In genomic region chr12:75853559-75853958, GRCm38 (mm10) we compare ENCODE assay signal across 8 mouse cellular contexts. TPM values are rescaled to one million over a fixed set of nuclear protein-coding genes. Genes with fewer than 3 reads are reported as not detected.
DNase-seq lines count a peak whose midpoint lies in the region; ATAC-seq and TF ChIP-seq lines count a peak whose summit lies in the region.

No protein-coding gene starts in this region.

- H3K9ac ChIP-seq in kidney, embryonic 15.5 days: no peak overlapping the region

- H3K4me1 ChIP-seq in kidney, embryonic 15.5 days: peaks cover 51% of the 10 kb centered on the region

- no peak for DNase-seq in layer of hippocampus, adult 2 months (ENCODE audit: low spot score in 2 of 2)
- no peak for DNase-seq in layer of hippocampus, postnatal 10 days (ENCODE audit: low spot score in 2 of 2)
- DNase-seq in heart, adult 18-20 months: peak; percentile 85
- no peak for DNase-seq in embryo, embryonic 11 days
- DNase-seq in embryo, embryonic 10.5 days (ENCODE audit: low spot score): no peak
- DNase-seq in left cerebral cortex, adult 2 months (ENCODE audit: extremely low spot score in 1 of 2, low spot score in 2 of 2): no peak

- no peaks in the 10 kb centered on the region for H3K27me3 ChIP-seq in kidney, embryonic 15.5 days

- no peak for TF ChIP-seq CTCF in layer of hippocampus, adult 2 months (conservative IDR thresholded peaks at IDR 0.05)
- TF ChIP-seq CTCF in left cerebral cortex, adult 2 months (IDR thresholded peaks at IDR 0.05): no peak

- peak overlapping the region; percentile 41 for H3K4me2 ChIP-seq in kidney, embryonic 15.5 days

- no peaks in the 10 kb centered on the region for H3K36me3 ChIP-seq in kidney, embryonic 15.5 days

- ATAC-seq in kidney, embryonic 15.5 days (replicated peaks; ENCODE audit: low FRiP score): no peak
- ATAC-seq in megakaryocyte, adult 5-6 weeks (ENCODE audit: poor library complexity, severe bottlenecking): peak; percentile 43

- intact Hi-C loops in left cerebral cortex, adult 2 months (cut with DNase I): no loop called here

- no peaks in the 10 kb centered on the region for H3K9me3 ChIP-seq in kidney, embryonic 15.5 days (replicated peaks)

- H3K4me3 ChIP-seq in layer of hippocampus, adult 2 months: peak overlapping the region; percentile 34; the same call in 1 of the 2 replicates
- H3K4me3 ChIP-seq in kidney, embryonic 15.5 days (replicated peaks): 0 out of 2 replicates have a peak overlapping the region, but pooled peaks have one; percentile 1
- H3K4me3 ChIP-seq in left cerebral cortex, adult 2 months: no peak overlapping the region

- 42% methylated on average over 8 of the region's 8 CpGs for WGBS in kidney, embryonic 15.5 days

- H3K27ac ChIP-seq in layer of hippocampus, adult 2 months: peak overlapping the region; percentile 1; the same call in 1 of the 2 replicates
- peak overlapping the region; percentile 86 for H3K27ac ChIP-seq in kidney, embryonic 15.5 days
- H3K27ac ChIP-seq in left cerebral cortex, adult 2 months: no peak overlapping the region

RNA-seq across cellular contexts. Expression of gene Syne2, which starts 35.6 kb away (rescaled TPM):
- 10 to 100 TPM; 25.2 to 26.8 TPM for total RNA-seq in layer of hippocampus, adult 2 months (2021)
- total RNA-seq in layer of hippocampus, postnatal 10 days (2021): 10 to 100 TPM; 29.2 to 29.4 TPM
- total RNA-seq in heart, adult 18-20 months (2021): 10 to 100 TPM; 26.7 to 31.4 TPM
- 60.2 and 60.9 TPM in 2 replicates for polyA plus RNA-seq in kidney, embryonic 15.5 days (2015; fragmentation: Nextera tagmentation; extraction: Ambion mirVana)
- total RNA-seq in megakaryocyte, adult 5-6 weeks (2015): 17.4 and 17.8 TPM in 2 replicates
- total RNA-seq in megakaryocyte, adult 5-6 weeks (2017): 31.6 and 34.6 TPM in 2 replicates
- 10 to 100 TPM; 20.5 to 22.5 TPM for total RNA-seq in left cerebral cortex, adult 2 months (2021)

Comparison
In these comparisons a context has a peak if more than half of its experiments do, and no peak if none do; other contexts are left out.
1. DNase-seq: peak in heart, adult 18-20 months (2 of 2); none in layer of hippocampus, adult 2 months (0 of 2), layer of hippocampus, postnatal 10 days (0 of 2), embryo, embryonic 11 days (single experiment), embryo, embryonic 10.5 days (single experiment) and left cerebral cortex, adult 2 months (0 of 2).